Mouse (Mus musculus): Measurements from ENCODE around the gene Kcnj12. TPM values are rescaled to one million over a fixed set of nuclear protein-coding genes. Genes with fewer than 3 reads are reported as not detected.
A peak's percentile ranks its signal among the peaks of the same experiment; 100 is the strongest.

Gene Kcnj12
- total and polyA plus RNA-seq, 2 experiments from 2014 or later = 3.1 to 8.8 TPM

DNA sequence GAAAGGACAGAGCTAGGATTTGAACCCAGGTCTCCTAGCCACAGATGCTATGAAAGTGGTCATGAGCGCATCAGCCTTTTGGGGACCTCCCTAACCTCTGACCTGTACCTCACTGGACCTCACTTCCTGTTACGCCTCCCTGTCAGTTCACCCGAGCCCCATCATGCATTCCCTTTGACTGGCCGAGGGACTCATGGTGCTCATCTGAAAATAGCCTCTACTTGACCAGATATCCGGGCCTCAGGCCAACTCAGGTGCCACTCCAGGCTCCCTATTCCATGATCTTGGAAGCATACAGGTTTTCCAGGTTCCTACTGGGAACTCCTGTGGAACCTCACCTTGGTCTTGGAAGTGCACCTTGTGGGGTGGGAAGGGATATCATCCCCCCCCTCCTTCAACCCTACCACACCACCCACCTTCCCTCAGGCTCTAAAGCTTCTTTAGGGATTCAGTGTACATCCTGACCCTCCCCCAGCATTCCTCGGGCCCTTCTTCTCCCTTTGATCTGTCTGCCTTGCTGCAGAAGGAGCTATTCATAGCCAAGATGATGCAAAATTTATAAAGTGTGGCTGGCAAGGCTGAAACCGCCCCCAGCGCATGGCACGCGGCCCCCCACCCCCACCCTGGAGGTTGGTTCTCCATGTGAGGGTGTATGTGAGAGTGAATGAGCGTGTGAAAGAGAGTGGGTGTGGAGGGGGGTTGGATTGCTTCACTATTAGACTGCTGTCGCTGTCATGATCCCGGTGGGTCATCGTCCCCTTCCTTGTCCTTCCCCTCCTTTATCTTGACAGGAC, 40.5 kb upstream of the Kcnj12 start:
- ATAC-seq (no peak), DNase-seq (no peak)
- WGBS = 67% methylated on average over 14 of the region's 14 CpGs
- Histone ChIP-seq H3K9me3 (ENCODE audit: low read length) (no peaks in the 10 kb centered on the region), H3K27me3 (ENCODE audit: insufficient read depth, low read length) (no peaks in the 10 kb centered on the region), H3K36me3 (ENCODE audit: insufficient read depth) (no peaks in the 10 kb centered on the region), H3K4me3 (ENCODE audit: low read depth, low read length) (no peak overlapping the region), H3K9ac (no peak overlapping the region), H3K4me2 (ENCODE audit: low read depth) (no peak overlapping the region), H3K27ac (ENCODE audit: low read depth, low read length) (no peak overlapping the region), H3K4me1 (ENCODE audit: insufficient read depth) (no peaks in the 10 kb centered on the region)
- no peak for TF ChIP-seq CTCF (IDR thresholded peaks at IDR 0.05; ENCODE audit: low read depth)

- Histone ChIP-seq H3K27me3 (ENCODE audit: insufficient read depth, low read length) (no peaks in the 10 kb centered on the region), H3K9me3 (ENCODE audit: low read length) (no peaks in the 10 kb centered on the region), H3K4me3 (ENCODE audit: low read depth, low read length) (no peak overlapping the region), H3K36me3 (ENCODE audit: insufficient read depth) (no peaks in the 10 kb centered on the region), H3K27ac (ENCODE audit: low read depth, low read length) (no peak overlapping the region), H3K9ac (no peak overlapping the region), H3K4me1 (ENCODE audit: insufficient read depth) (no peaks in the 10 kb centered on the region), H3K4me2 (ENCODE audit: low read depth) (no peak overlapping the region)
- DNase-seq (peak; percentile 62), ATAC-seq (peak; percentile 59)
- 44% methylated on average over 13 of the region's 13 CpGs for WGBS
- no peak for TF ChIP-seq CTCF (IDR thresholded peaks at IDR 0.05; ENCODE audit: low read depth)
Observed at GRCm38 (mm10) chr11:60984912-60985558, 37.3 kb upstream of the Kcnj12 start.

- DNase-seq (no peak), ATAC-seq (no peak)
- no peaks in the 10 kb centered on the region for H3K27me3 ChIP-seq (ENCODE audit: insufficient read depth, low read length)
- H3K4me2 ChIP-seq (ENCODE audit: low read depth) = no peak overlapping the region
- no peak overlapping the region for H3K27ac ChIP-seq (ENCODE audit: low read depth, low read length)
- WGBS = 79% methylated on average over 3 of the region's 3 CpGs
- no peaks in the 10 kb centered on the region for H3K36me3 ChIP-seq (ENCODE audit: insufficient read depth)
- no peaks in the 10 kb centered on the region for H3K9me3 ChIP-seq (ENCODE audit: low read length)
- no peak overlapping the region for H3K9ac ChIP-seq
- no peaks in the 10 kb centered on the region for H3K4me1 ChIP-seq (ENCODE audit: insufficient read depth)
- no peak for TF ChIP-seq CTCF (IDR thresholded peaks at IDR 0.05; ENCODE audit: low read depth)
- H3K4me3 ChIP-seq (ENCODE audit: low read depth, low read length) = no peak overlapping the region
Observed at GRCm38 (mm10) chr11:60990428-60990827, 31.9 kb upstream of the Kcnj12 start.

- TF ChIP-seq CTCF (IDR thresholded peaks at IDR 0.05; ENCODE audit: low read depth) = no peak
- WGBS = 45% methylated on average over 8 of the region's 8 CpGs
- DNase-seq (no peak), ATAC-seq (no peak)
- Histone ChIP-seq H3K36me3 (ENCODE audit: insufficient read depth) (no peaks in the 10 kb centered on the region), H3K27ac (ENCODE audit: low read depth, low read length) (no peak overlapping the region), H3K9me3 (ENCODE audit: low read length) (no peaks in the 10 kb centered on the region), H3K4me3 (ENCODE audit: low read depth, low read length) (no peak overlapping the region), H3K4me2 (ENCODE audit: low read depth) (no peak overlapping the region), H3K4me1 (ENCODE audit: insufficient read depth) (no peaks in the 10 kb centered on the region), H3K9ac (no peak overlapping the region), H3K27me3 (ENCODE audit: insufficient read depth, low read length) (no peaks in the 10 kb centered on the region)
Observed at GRCm38 (mm10) chr11:61002736-61003135, 19.6 kb upstream of the Kcnj12 start.

GRCm38 (mm10) chr11:61004046-61004445, 18.3 kb upstream of the Kcnj12 start:
- Histone ChIP-seq H3K4me3 (ENCODE audit: low read depth, low read length) (no peak overlapping the region), H3K9ac (no peak overlapping the region), H3K4me2 (ENCODE audit: low read depth) (no peak overlapping the region), H3K4me1 (ENCODE audit: insufficient read depth) (no peaks in the 10 kb centered on the region), H3K36me3 (ENCODE audit: insufficient read depth) (no peaks in the 10 kb centered on the region), H3K27ac (ENCODE audit: low read depth, low read length) (no peak overlapping the region), H3K9me3 (ENCODE audit: low read length) (no peaks in the 10 kb centered on the region), H3K27me3 (ENCODE audit: insufficient read depth, low read length) (no peaks in the 10 kb centered on the region)
- no peak for TF ChIP-seq CTCF (IDR thresholded peaks at IDR 0.05; ENCODE audit: low read depth)
- no peak for ATAC-seq
- DNase-seq = no peak
- 53% methylated on average over 4 of the region's 4 CpGs for WGBS

- Histone ChIP-seq H3K4me3 (ENCODE audit: low read depth, low read length) (no peak overlapping the region), H3K27ac (ENCODE audit: low read depth, low read length) (no peak overlapping the region), H3K4me1 (ENCODE audit: insufficient read depth) (no peaks in the 10 kb centered on the region), H3K9me3 (ENCODE audit: low read length) (no peaks in the 10 kb centered on the region), H3K27me3 (ENCODE audit: insufficient read depth, low read length) (no peaks in the 10 kb centered on the region), H3K36me3 (ENCODE audit: insufficient read depth) (no peaks in the 10 kb centered on the region), H3K4me2 (ENCODE audit: low read depth) (no peak overlapping the region), H3K9ac (no peak overlapping the region)
- WGBS = 44% methylated on average over 5 of the region's 5 CpGs
- DNase-seq = no peak
- no peak for ATAC-seq
- no peak for TF ChIP-seq CTCF (IDR thresholded peaks at IDR 0.05; ENCODE audit: low read depth)
Observed at GRCm38 (mm10) chr11:61004781-61005180, 17.6 kb upstream of the Kcnj12 start.

GRCm38 (mm10) chr11:61005345-61005744, 17.0 kb upstream of the Kcnj12 start:
- H3K9me3 ChIP-seq (ENCODE audit: low read length) = no peaks in the 10 kb centered on the region
- no peak for ATAC-seq
- H3K36me3 ChIP-seq (ENCODE audit: insufficient read depth) = no peaks in the 10 kb centered on the region
- no peak overlapping the region for H3K27ac ChIP-seq (ENCODE audit: low read depth, low read length)
- no peak overlapping the region for H3K9ac ChIP-seq
- H3K4me3 ChIP-seq (ENCODE audit: low read depth, low read length) = no peak overlapping the region
- H3K27me3 ChIP-seq (ENCODE audit: insufficient read depth, low read length) = no peaks in the 10 kb centered on the region
- 51% methylated on average over 6 of the region's 6 CpGs for WGBS
- no peak for TF ChIP-seq CTCF (IDR thresholded peaks at IDR 0.05; ENCODE audit: low read depth)
- H3K4me2 ChIP-seq (ENCODE audit: low read depth) = no peak overlapping the region
- DNase-seq = no peak
- H3K4me1 ChIP-seq (ENCODE audit: insufficient read depth) = no peaks in the 10 kb centered on the region
